Mouse (Mus musculus) layer of hippocampus, postnatal 25 days (tissue): ENCODE results near the gene Aqp2. TPM values are rescaled to one million over a fixed set of nuclear protein-coding genes. Genes with fewer than 3 reads are reported as not detected.
A peak's percentile ranks its signal among the peaks of the same experiment; 100 is the strongest.

ENCODE experiments used
- DNase-seq, 2 experiments: peaks; one replicate each; pipeline ENCODE4 v3.0.0; 2022; ENCODE audit warnings: mixed read lengths in 2 of 2, low spot score in 1 of 2; ENCODE audit errors: extremely low spot score in 1 of 2
- total RNA-seq, 2 experiments: library from RNA; stranded (reverse); gene quantifications; 2 replicates each; pipeline ENCODE4 v1.2.3; 2021

Gene Aqp2
- total RNA-seq, 2 experiments from 2014 or later, result 0.20 TPM; not detected in 1

GRCm38 (mm10) chr15:99589704-99590103, 10.8 kb downstream of the Aqp2 start:
- DNase-seq, result no peak

DNA sequence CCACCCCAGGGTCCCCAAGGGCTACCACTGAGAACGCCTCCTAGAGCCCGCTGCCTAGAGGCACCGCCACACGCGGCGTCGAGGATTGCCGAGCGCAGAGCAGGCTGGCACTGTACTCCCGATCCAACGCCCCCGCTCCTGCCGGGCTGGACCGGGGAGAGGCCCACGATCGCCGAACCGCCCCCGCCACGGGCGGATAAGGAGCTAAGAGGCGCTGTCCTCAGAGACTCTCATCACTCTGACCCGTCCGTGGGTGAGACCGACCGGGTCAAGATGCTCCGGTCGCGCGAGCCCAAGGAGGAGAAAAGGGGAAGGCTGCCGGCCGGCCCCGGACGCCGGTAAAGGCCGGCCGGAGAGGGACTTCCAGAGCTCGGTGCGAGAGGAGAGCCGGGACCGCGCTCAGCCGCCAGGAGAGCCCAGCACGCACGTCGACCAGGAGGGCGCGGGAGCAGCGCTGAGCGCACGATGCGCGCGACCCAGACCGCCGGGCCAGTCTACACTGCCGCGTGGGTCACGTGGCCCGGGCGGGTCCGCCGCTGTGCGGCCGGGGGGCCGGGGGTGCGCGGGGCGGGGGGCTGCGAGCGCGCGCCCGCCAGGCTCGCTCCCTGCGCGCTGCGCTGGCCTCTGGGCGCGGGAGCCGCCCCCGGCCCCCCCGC, 11.7 kb downstream of the Aqp2 start, which contains the start of gene Aqp5:
TSS of gene Aqp5 (plus strand) at position 354 of the 656 bp plus-strand sequence.
- no peak for DNase-seq

- no peak for DNase-seq
Observed at GRCm38 (mm10) chr15:99592177-99592576, 13.3 kb downstream of the Aqp2 start.

GRCm38 (mm10) chr15:99592877-99593276, 14.0 kb downstream of the Aqp2 start:
- no peak for DNase-seq

DNA sequence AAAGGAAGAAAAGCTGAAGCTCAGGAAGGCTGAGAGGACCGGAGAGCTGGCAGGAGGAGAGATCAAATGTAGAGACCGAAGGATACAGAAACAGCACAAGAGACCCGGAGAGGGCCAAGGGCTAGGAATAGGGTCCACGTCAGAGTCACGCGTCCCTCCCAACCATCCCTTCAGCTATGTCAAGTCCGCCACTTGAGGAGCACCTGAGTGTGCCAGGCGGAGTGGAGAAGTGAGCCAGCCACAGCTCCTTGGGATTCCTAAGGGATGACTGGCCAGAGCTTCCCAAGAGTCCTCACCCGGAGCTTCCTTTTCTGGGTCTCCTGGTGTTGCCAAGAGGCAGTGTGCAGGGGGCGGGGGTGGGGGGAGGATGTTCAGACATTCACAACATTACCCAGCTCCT, 16.1 kb downstream of the Aqp2 start:
- no peak for DNase-seq

DNA sequence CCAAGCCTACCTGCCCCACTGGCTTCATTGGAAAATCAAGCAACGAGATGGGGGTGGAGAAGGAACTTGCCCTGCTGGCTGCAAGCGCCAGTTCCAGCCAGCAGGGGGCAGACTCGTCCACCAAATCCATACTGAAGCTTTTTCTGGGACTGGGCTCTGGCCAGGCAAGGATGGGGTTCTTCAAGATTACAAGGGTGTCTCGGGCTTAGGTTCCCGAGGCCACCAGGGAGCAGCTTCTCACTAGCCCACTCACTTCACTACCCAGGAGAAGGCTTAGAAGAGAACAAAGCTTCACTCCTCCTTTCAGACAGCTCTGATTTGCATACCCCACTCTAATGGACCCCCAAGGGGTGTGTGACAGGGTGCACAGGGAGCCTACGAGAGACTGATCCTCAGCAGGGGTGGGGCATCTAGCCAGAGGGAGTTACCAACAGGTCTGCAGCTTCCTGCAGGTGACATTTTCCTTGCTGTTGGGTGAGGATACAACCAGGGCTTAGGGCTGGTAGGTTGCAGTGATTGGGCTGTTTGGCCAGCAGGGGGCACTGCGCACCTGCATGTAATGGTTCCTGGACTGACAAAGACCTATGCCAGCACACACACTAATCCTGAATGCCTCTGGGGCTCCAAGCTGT, 17.3 kb downstream of the Aqp2 start:
- peak; percentile 90 for DNase-seq

- no peak for DNase-seq
Observed at GRCm38 (mm10) chr15:99596841-99597240, 18.0 kb downstream of the Aqp2 start.

DNA sequence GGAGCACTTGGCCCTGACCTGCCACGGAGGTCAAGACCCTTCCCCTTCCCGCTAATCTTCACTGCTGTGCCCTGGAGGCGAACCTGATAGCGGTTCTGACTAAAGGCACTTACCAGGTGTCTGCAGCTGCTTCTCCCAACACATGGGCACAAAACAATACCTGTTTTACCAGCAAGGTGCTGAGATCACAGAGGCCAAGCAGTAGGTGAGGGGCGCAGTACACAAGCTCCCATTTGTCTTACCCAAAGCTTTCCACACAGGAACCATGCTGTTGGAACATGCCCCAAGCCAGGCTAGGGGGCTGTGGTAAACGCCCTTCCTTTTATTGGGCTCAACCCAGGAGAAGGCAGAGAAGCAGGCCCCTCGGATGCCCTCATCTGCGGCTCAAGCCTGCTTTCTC, 18.7 kb downstream of the Aqp2 start:
- DNase-seq, result no peak

- DNase-seq, result no peak
Observed at GRCm38 (mm10) chr15:99599245-99600070, 20.6 kb downstream of the Aqp2 start.

GRCm38 (mm10) chr15:99600986-99601822, 22.3 kb downstream of the Aqp2 start, which contains the start of gene Aqp6:
TSS of gene Aqp6 (plus strand) at chr15:99601400.
- DNase-seq, result no peak

DNA sequence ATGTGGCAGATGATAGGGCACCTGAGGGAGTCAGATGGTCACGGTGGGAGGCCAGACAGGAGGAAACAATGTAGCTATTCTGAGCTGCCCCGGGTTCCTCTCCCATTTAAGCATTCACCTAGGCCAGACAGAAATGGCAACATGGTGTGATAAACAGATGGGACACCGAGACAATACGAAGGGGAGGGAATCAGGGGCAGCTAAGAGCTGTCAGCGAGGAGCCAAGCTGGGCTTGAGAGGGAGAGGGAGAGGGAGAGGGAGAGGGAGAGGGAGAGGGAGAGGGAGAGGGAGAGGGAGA, 22.9 kb downstream of the Aqp2 start:
- no peak for DNase-seq

DNA sequence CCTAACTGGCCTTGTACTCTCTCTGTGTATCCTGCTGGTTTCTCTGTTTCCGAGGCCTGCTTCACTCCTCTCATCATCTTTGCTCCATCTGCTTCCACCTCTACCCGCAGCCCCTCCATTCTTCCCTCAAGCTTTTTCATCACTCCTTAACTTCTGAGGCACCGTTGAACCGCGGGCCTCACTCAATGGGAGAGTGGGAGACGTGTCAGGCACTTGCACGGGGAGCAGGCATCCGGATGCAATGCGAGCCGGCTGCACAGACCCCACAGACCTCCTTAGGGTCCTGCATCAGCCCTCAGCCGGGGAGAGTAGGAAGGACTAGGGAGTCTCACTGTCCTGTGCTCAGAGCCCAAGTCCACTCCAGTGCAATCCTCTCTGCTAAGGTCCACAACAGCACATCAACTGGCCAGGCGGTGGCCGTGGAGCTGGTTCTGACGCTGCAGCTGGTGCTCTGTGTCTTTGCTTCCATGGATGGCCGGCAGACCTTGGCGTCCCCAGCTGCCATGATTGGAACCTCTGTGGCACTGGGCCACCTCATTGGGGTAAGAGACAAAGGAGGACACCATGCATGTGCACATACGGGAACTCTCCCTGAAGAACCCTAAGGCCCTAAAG, 23.5 kb downstream of the Aqp2 start:
- DNase-seq, result no peak

- no peak for DNase-seq
Observed at GRCm38 (mm10) chr15:99603216-99603615, 24.4 kb downstream of the Aqp2 start.

- DNase-seq, result no peak
Observed at GRCm38 (mm10) chr15:99605595-99605994, 26.7 kb downstream of the Aqp2 start.

- no peak for DNase-seq
Observed at GRCm38 (mm10) chr15:99606515-99606914, 27.7 kb downstream of the Aqp2 start.

GRCm38 (mm10) chr15:99607388-99608113, 28.7 kb downstream of the Aqp2 start:
- no peak for DNase-seq

GRCm38 (mm10) chr15:99608382-99609125, 29.7 kb downstream of the Aqp2 start:
- DNase-seq, result no peak

- DNase-seq, result no peak
Observed at GRCm38 (mm10) chr15:99611563-99611962, 32.7 kb downstream of the Aqp2 start.

- DNase-seq, result no peak
Observed at GRCm38 (mm10) chr15:99614273-99614672, 35.4 kb downstream of the Aqp2 start.
